ENCODE assay signal across 10 mouse cellular contexts in genomic region chr5:135248956-135249676, GRCm38 (mm10). TPM values are rescaled to one million over a fixed set of nuclear protein-coding genes. Genes with fewer than 3 reads are reported as not detected.
DNase-seq lines count a peak whose midpoint lies in the region; ATAC-seq and TF ChIP-seq lines count a peak whose summit lies in the region.
"Had no signal": no experiment of that assay in that cellular context is flagged by ENCODE, and none has a peak within 500 bp of the region (broad histone marks: within the 10 kb centered on the region; RNA-seq: fewer than 3 reads in every experiment).

No protein-coding gene starts in this region.

- H3K4me2 ChIP-seq in kidney, embryonic 14.5 days (replicated peaks; ENCODE audit: low read depth, low read length), result no peak overlapping the region
- peak overlapping the region; percentile 95 for H3K4me2 ChIP-seq in embryonic facial prominence, embryonic 15.5 days (replicated peaks)
- peak overlapping the region; percentile 93 for H3K4me2 ChIP-seq in hindbrain, embryonic 13.5 days
- H3K4me2 ChIP-seq in myocyte (ENCODE audit: low read depth), result no peak overlapping the region
- no peak overlapping the region for H3K4me2 ChIP-seq in kidney, embryonic 16.5 days (replicated peaks; ENCODE audit: low read depth, low read length)

- TF ChIP-seq CTCF in kidney, adult 2 months (conservative IDR thresholded peaks at IDR 0.05; ENCODE audit: insufficient read depth, insufficient read length, low read depth, low read length), result no peak

- no peak for ATAC-seq in kidney, embryonic 14.5 days (ENCODE audit: low FRiP score, low TSS enrichment)
- no peak for ATAC-seq in embryonic facial prominence, embryonic 15.5 days (ENCODE audit: insufficient number of reproducible peaks, low FRiP score, low TSS enrichment, low read depth)
- ATAC-seq in hindbrain, embryonic 13.5 days (ENCODE audit: low FRiP score), result no peak
- ATAC-seq in kidney, embryonic 16.5 days (ENCODE audit: low FRiP score, low TSS enrichment), result no peak

- peak overlapping the region; percentile 7; the same call in 1 of the 2 replicates for H3K9ac ChIP-seq in kidney, embryonic 14.5 days (ENCODE audit: low read depth, low read length)
- H3K9ac ChIP-seq in embryonic facial prominence, embryonic 15.5 days, result no peak overlapping the region
- H3K9ac ChIP-seq in hindbrain, embryonic 13.5 days, result peak overlapping the region; percentile 77; the same call in 1 of the 2 replicates
- H3K9ac ChIP-seq in kidney, embryonic 16.5 days (replicated peaks; ENCODE audit: low read length), result no peak overlapping the region
- H3K9ac ChIP-seq: liver, embryonic 13.5 days had no signal

- 86% methylated on average over 16 of the region's 16 CpGs for WGBS in kidney, embryonic 14.5 days
- 92% methylated on average over 16 of the region's 16 CpGs for WGBS in kidney, adult 2 months
- WGBS in embryonic facial prominence, embryonic 15.5 days, result 81% methylated on average over 16 of the region's 16 CpGs
- 65% methylated on average over 16 of the region's 16 CpGs for WGBS in hindbrain, embryonic 13.5 days
- 85% methylated on average over 16 of the region's 16 CpGs for WGBS in kidney, embryonic 16.5 days

- H3ac ChIP-seq in myocyte (ENCODE audit: control insufficient read depth, insufficient read length), result no peak overlapping the region

- no peak overlapping the region for H3K27ac ChIP-seq in kidney, embryonic 14.5 days (ENCODE audit: low read depth, low read length)
- no peak overlapping the region for H3K27ac ChIP-seq in kidney, adult 2 months (ENCODE audit: insufficient read depth, low read depth, low read length)
- H3K27ac ChIP-seq in embryonic facial prominence, embryonic 15.5 days (replicated peaks), result no peak overlapping the region
- no peak overlapping the region for H3K27ac ChIP-seq in hindbrain, embryonic 13.5 days
- H3K27ac ChIP-seq in kidney, embryonic 16.5 days (ENCODE audit: low read length), result no peak overlapping the region
- H3K27ac ChIP-seq: liver, embryonic 13.5 days had no signal

- H3K79me2 ChIP-seq in myocyte (ENCODE audit: control insufficient read depth, insufficient read depth), result no peaks in the 10 kb centered on the region

- no peak for TF ChIP-seq POLR2A in kidney, adult 2 months (IDR thresholded peaks at IDR 0.05; ENCODE audit: low read depth, low read length)
- no peak for TF ChIP-seq POLR2A in myocyte (IDR thresholded peaks at IDR 0.05; ENCODE audit: insufficient read length, low read depth)

- DNase-seq in kidney, adult 2 months, result no peak
- no peak for DNase-seq in layer of hippocampus, adult 11-12 months (ENCODE audit: low spot score)
- DNase-seq: gastrocnemius, postnatal 14 days; kidney, adult 18-20 months; liver, embryonic 13.5 days had no signal

- peaks cover 23% of the 10 kb centered on the region for H3K27me3 ChIP-seq in kidney, embryonic 14.5 days (ENCODE audit: control insufficient read depth, insufficient read depth, low read length)
- no peaks in the 10 kb centered on the region for H3K27me3 ChIP-seq in kidney, adult 2 months (replicated peaks; ENCODE audit: control insufficient read depth, insufficient read depth, low read length)
- peaks cover 23% of the 10 kb centered on the region for H3K27me3 ChIP-seq in embryonic facial prominence, embryonic 15.5 days
- peaks cover 19% of the 10 kb centered on the region for H3K27me3 ChIP-seq in hindbrain, embryonic 13.5 days
- H3K27me3 ChIP-seq in myocyte (ENCODE audit: control insufficient read depth, insufficient read depth, insufficient read length), result no peaks in the 10 kb centered on the region
- H3K27me3 ChIP-seq in kidney, embryonic 16.5 days (ENCODE audit: insufficient read depth, low read length), result peaks cover 20% of the 10 kb centered on the region

- peaks cover 5% of the 10 kb centered on the region; the same call in 1 of the 2 replicates for H3K4me1 ChIP-seq in kidney, embryonic 14.5 days (ENCODE audit: control insufficient read depth, insufficient read depth, low read length)
- H3K4me1 ChIP-seq in kidney, adult 2 months (ENCODE audit: control insufficient read depth, insufficient read depth, low read length), result no peaks in the 10 kb centered on the region
- peaks cover 30% of the 10 kb centered on the region for H3K4me1 ChIP-seq in embryonic facial prominence, embryonic 15.5 days
- peaks cover 56% of the 10 kb centered on the region for H3K4me1 ChIP-seq in hindbrain, embryonic 13.5 days (replicated peaks)
- peaks cover 17% of the 10 kb centered on the region for H3K4me1 ChIP-seq in kidney, embryonic 16.5 days (ENCODE audit: insufficient read depth, low read length)

- no peak overlapping the region for H3K4me3 ChIP-seq in kidney, embryonic 14.5 days (ENCODE audit: low read length)
- no peak overlapping the region for H3K4me3 ChIP-seq in kidney, adult 2 months (ENCODE audit: insufficient read depth, low read depth, low read length)
- peak overlapping the region; percentile 59 for H3K4me3 ChIP-seq in embryonic facial prominence, embryonic 15.5 days (replicated peaks)
- peak overlapping the region; percentile 64 for H3K4me3 ChIP-seq in hindbrain, embryonic 13.5 days
- H3K4me3 ChIP-seq in myocyte, result no peak overlapping the region
- no peak overlapping the region for H3K4me3 ChIP-seq in kidney, embryonic 16.5 days (ENCODE audit: low read length)

- H3K9me3 ChIP-seq in kidney, embryonic 14.5 days (ENCODE audit: control insufficient read depth, low read length), result no peaks in the 10 kb centered on the region
- H3K9me3 ChIP-seq in embryonic facial prominence, embryonic 15.5 days (replicated peaks), result no peaks in the 10 kb centered on the region
- no peaks in the 10 kb centered on the region for H3K9me3 ChIP-seq in hindbrain, embryonic 13.5 days
- H3K9me3 ChIP-seq in kidney, embryonic 16.5 days (ENCODE audit: low read length), result no peaks in the 10 kb centered on the region
- H3K9me3 ChIP-seq: liver, embryonic 13.5 days had no signal

- peaks cover 30% of the 10 kb centered on the region for H3K36me3 ChIP-seq in kidney, embryonic 14.5 days (ENCODE audit: control insufficient read depth, insufficient read depth, low read length)
- H3K36me3 ChIP-seq in kidney, adult 2 months (ENCODE audit: control insufficient read depth, insufficient read depth, low read length), result 0 out of 2 replicates have a peak, but pooled peaks cover 2% of the 10 kb centered on the region
- peaks cover 30% of the 10 kb centered on the region for H3K36me3 ChIP-seq in embryonic facial prominence, embryonic 15.5 days
- peaks cover 32% of the 10 kb centered on the region for H3K36me3 ChIP-seq in hindbrain, embryonic 13.5 days
- peaks cover 9% of the 10 kb centered on the region for H3K36me3 ChIP-seq in myocyte (ENCODE audit: control insufficient read depth, insufficient read depth)
- peaks cover 25% of the 10 kb centered on the region for H3K36me3 ChIP-seq in kidney, embryonic 16.5 days (ENCODE audit: insufficient read depth, low read length)

TF ChIP-seq in myocyte, 11 proteins besides CTCF, POLR2A, EP300 and RAD21:
- TF ChIP-seq MYOG (IDR thresholded peaks at IDR 0.05; ENCODE audit: control insufficient read depth in 1 of 3, insufficient read depth in 1 of 3, insufficient read length in 2 of 3, low read depth in 2 of 3) (peak in 1 of 3 experiments; percentile 69), MYOD1 (IDR thresholded peaks at IDR 0.05; ENCODE audit: control insufficient read depth in 1 of 3, insufficient read length in 2 of 3, low read depth in 2 of 3) (peak in 2 of 3 experiments; percentile 68 to 73), POLR2AphosphoS2 (IDR thresholded peaks at IDR 0.05; ENCODE audit: insufficient read length, low read depth) (no peak), E2F4 (IDR thresholded peaks at IDR 0.05; ENCODE audit: insufficient read depth) (no peak)

RNA-seq across cellular contexts. Expression of gene Fzd9, which starts 1.9 kb away (rescaled TPM):
- polyA plus RNA-seq in kidney, embryonic 14.5 days (2014; fragmentation: Nextera tagmentation; extraction: Ambion mirVana), result 0.54 and 1.1 TPM in 2 replicates
- 0.67 and 0.83 TPM in 2 replicates for polyA plus RNA-seq in kidney, adult 2 months (2012; rRNA removed)
- polyA plus RNA-seq in embryonic facial prominence, embryonic 15.5 days (2015; fragmentation: Nextera tagmentation; extraction: Ambion mirVana), result 16.0 and 16.2 TPM in 2 replicates
- polyA plus RNA-seq in hindbrain, embryonic 13.5 days (2015; fragmentation: Nextera tagmentation; extraction: Ambion mirVana), result 12.3 and 14.3 TPM in 2 replicates
- 6.5 TPM for polyA plus RNA-seq in myocyte (2012; fragmentation: generic; extraction: Trizol)
- polyA plus RNA-seq in kidney, embryonic 16.5 days (2015; fragmentation: Nextera tagmentation; extraction: Ambion mirVana), result 0.72 and 0.77 TPM in 2 replicates

Comparison
In these comparisons a context has a peak if more than half of its experiments do, and no peak if none do; other contexts are left out.
1. H3K9ac ChIP-seq: peak in kidney, embryonic 14.5 days (single experiment) and hindbrain, embryonic 13.5 days (single experiment); none in embryonic facial prominence, embryonic 15.5 days (single experiment) and kidney, embryonic 16.5 days (single experiment).
2. H3K4me2 ChIP-seq: peak in embryonic facial prominence, embryonic 15.5 days (single experiment) and hindbrain, embryonic 13.5 days (single experiment); none in kidney, embryonic 14.5 days (single experiment), myocyte (single experiment) and kidney, embryonic 16.5 days (single experiment).
3. H3K4me3 ChIP-seq: peak in embryonic facial prominence, embryonic 15.5 days (single experiment) and hindbrain, embryonic 13.5 days (single experiment); none in kidney, embryonic 14.5 days (single experiment), kidney, adult 2 months (single experiment), myocyte (single experiment) and kidney, embryonic 16.5 days (single experiment).